Mouse (Mus musculus): ENCODE measurements around the gene Xpo1.

Xpo1 gene

DNA sequence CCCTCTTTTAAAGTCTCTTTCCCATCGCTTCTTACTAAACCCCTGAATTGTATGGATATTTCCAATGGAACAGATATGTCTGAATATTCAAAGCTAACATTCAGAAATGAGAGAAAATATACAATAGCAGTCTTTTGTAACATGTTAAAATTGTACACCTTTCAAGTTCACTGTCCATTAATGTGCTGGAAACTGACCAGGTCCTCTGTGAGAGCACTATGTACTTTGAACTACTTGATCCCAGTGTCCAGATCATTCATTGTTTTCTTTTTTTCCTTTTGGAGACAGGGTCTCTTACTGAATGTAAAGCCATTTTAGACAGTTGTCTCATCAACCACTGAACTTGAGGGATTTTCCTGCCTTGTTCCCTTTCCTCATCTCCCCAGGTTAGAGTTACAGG, 47.3 kb downstream of the Xpo1 start:
- WGBS: 76% methylated on average over 1 of the region's 1 CpGs

DNA sequence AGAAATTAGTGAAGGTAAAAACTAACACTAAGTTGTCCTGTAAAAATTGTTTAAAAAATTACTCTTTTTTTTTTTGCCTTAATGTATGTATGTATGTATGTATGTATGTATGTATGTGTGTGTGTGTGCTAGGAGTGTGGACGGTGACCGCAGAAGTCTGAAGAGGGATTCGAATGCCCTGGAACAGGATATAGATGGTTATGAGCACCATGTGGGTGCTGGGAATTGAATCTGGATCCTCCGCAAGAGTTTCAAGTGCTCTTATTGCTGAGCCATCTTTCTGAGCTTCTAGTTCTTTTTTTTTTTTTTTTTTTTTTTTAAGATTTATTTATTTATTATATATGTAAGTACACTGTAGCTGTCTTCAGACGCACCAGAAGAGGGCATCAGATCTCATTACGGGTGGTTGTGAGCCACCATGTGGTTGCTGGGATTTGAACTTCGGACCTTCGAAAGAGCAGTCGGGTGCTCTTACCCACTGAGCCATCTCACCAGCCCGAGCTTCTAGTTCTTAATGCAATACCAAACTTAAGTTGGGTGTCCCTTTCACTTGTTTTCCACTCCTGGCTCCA, 49.3 kb downstream of the Xpo1 start:
- 28% methylated on average over 10 of the region's 10 CpGs for WGBS

DNA sequence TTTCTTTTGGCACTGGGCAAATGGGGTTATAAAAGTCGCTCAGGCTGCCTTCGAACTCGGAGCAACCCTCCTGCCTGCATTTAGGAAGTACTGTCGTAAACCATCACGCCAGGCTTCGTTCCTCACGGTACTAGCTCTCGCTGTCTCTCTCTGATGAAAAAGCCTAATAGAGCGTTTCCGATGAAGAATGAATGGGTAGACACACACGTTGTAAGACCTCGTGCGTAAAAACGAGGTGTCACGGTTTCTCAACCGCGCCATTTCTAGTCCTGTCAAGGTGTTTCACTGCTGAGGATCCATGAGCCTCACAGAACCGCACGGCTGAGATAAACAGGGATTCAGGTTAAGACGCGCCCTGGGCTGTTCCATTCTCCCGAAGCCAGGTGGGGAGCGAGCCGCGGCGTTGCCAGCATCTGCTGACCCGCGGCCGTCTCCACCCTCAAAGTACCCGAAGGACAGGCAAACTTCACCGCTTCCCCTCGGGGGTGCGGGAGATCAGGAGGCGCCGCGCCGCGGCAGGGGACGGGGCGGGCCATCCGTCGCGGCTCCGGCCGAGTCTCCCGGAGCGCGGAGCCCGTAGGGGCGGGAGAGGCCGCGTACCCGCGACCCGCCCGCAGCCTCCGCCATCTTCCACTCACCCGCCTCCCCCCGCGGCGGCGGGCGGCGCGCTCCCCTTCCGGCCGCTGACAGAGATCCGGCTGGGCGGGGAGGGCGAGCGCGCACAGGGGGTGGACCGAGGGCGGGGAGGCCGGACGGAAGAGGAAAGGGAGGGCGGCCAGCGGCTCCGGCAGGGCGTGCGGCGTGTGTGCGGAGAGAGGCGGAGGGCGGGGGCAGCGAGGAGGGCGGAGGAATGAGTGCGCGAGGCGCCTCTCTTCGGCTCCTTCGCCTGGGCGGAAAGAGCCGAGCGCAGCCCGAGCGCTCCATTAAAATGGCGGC, 50.1 kb downstream of the Xpo1 start:
- WGBS: 1% methylated on average over 94 of the region's 98 CpGs

DNA sequence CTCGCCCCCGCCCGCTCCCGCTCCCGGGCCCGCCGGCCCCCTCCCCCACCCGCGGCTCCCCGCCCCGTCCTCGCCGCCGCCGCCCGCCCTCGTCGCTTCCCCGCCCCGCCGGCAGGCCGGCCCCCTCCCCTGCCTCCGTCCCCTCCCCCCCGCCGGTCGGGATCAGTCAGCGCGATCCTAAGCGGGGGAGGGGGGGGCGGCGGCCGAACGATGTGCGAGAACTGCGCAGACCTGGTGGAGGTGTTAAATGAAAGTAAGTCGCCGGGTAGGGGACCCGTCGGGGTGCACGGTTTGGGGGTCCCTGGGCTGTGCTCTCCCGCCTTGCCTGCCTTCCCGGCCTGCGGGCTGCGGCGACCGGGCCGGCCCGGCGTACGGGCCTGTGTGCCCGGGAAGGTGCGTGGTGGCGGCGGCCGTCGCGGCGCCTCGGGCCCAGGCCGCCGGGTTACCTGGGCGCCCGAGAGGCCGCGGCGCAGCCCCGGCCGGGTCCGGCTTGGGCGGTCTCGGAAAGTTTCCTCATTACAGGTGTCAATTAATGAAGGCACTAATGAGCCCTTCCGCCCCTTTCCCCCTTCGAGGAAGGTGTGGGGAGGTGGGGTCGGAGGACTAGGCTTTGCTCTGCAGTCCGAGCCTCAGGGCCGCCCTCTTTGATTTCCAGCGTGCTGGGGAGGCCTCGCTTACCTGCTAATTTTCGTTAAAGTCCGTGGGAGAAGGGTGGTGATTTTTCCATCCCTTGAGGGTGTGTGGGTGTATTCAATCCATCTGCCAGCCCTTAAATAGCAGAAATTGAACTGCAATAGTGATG, 51.1 kb downstream of the Xpo1 start, which contains the start of gene Usp34:
Gene Usp34, plus strand, starts transcription at position 132 of the 802 bp plus-strand sequence.
- under 1% methylated on average over 49 of the region's 80 CpGs for WGBS

DNA sequence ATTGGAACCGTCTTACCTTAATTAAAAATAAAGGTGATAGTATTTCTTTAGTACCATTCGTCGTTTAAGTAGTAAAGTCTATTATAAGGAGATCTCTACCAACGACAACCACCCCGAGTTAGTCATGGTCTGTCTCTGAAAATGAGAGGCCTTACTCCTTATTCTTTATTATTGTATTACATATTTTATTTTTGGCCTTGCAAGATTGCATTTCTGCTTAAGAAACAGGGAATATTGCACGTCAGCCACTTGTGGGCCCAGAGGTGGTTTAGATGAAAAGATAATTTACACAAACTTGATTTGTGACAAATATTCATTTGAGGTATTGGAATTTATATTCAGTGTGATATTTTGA, 51.7 kb downstream of the Xpo1 start:
- WGBS: 2% methylated on average over 6 of the region's 6 CpGs

DNA sequence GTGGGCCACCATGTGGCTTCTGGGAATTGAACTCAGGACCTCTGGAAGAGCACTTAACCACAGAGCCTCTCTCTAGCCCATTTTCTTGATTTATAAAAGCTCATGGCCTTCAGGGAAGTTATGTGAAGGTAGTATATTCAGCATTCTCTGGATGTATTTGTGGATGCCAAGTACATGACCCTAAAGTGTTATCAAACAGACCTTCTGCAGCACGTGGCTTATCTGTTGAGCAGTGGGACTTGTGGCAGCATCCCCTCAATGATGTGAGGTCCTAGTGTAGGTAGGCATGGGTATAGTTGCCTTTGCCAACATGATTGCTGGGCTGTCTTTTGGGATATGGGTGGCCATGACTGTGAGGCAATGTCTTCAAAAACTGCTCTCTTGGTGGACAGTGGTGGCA, 57.7 kb downstream of the Xpo1 start:
- WGBS: 77% methylated on average over 1 of the region's 1 CpGs

DNA sequence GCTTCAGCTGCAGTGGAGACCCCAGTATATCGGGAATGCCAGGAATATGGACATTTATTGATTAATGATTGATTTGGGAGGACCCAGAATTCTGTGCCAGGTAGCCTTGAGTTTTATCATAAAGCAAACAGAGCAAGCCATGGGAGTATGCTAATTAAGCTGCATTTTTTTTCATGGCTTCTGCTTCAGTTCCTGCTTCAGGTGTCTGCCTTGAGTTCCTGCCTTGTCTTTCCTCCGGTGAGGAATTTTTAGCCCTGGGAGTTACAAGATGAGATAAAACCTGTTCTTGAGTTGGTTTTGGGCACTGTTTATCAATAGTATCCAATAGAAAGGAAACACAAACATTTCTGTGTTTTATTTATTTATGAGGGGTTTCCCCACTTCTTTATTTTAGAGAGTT, 73.6 kb downstream of the Xpo1 start:
- WGBS: 90% methylated on average over 2 of the region's 2 CpGs

DNA sequence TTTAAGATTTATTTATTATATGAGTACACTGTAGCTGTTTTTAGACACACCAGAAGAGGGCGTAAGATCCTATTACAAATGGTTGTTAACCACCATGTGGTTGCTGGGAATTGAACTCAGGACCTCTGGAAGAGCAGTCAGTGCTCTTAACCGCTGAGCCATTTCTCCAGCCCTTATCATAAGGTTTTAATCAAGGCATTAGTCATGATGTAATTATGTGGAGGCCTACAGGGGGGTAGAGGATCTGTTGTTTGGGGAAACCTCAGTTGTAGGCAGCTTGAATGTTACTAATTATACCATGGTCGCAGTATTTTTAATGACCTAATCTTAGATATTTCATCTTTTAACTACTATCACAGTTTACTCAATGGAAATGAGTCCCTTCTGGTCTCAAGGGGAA, 76.3 kb downstream of the Xpo1 start:
- 81% methylated on average over 3 of the region's 3 CpGs for WGBS

DNA sequence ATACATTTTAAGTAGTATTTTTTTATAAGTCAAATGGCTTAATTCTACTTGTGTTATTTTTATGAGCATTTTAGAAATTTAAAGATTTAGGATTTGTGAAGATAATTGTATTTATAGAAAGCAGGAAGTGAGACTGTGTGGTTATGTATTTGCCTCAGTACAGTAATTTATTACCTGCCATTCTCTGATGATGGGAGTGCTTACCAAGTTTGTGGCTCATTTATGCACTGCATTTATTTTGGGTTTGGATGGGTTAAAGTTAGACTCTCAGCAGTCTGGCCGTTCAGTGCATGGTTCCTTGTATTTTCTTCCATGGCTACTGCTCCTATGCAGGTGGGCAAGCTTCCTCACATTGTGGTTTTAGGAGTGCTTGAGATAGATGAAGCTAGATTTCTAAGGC, 79.3 kb downstream of the Xpo1 start:
- WGBS: 36% methylated on average over 1 of the region's 1 CpGs
